Mouse (Mus musculus) lung, postnatal 0 days (tissue): ENCODE results near the gene Phf11d.
A peak's percentile ranks its signal among the peaks of the same experiment; 100 is the strongest.
"Not testable (repeated sequence)": the region's sequence is repeated elsewhere in the genome, so short reads cannot be mapped to it uniquely, and the experiment has no call there.

Experiments
- CTCF ChIP-seq: IDR thresholded peaks from 2 replicates; pipeline ENCODE4 v1.5.1; 2016; ENCODE audit warnings: antibody characterized with exemption, mild to moderate bottlenecking
- EP300 ChIP-seq: IDR thresholded peaks from 2 replicates; pipeline ENCODE4 v1.6.1; 2016; ENCODE audit warnings: antibody characterized with exemption, mild to moderate bottlenecking, control low read depth

GRCm38 (mm10) chr14:59390181-59390580 is 24.9 kb upstream of the Phf11d start:
- peak; percentile 54 for TF ChIP-seq CTCF
- not testable (repeated sequence) for TF ChIP-seq EP300
